Mouse (Mus musculus): ENCODE data around the gene Mindy4b-ps.

Mindy4b-ps gene

GRCm38 (mm10) chr3:58785863-58786262, 36.2 kb downstream of the Mindy4b-ps start:
- no peak for DNase-seq (ENCODE audit: low read depth, low spot score)

GRCm38 (mm10) chr3:58784219-58785092, 37.7 kb downstream of the Mindy4b-ps start:
- peak; percentile 24 for DNase-seq (ENCODE audit: low read depth, low spot score)

GRCm38 (mm10) chr3:58783602-58784218, 38.4 kb downstream of the Mindy4b-ps start:
- DNase-seq (ENCODE audit: low read depth, low spot score), result no peak

GRCm38 (mm10) chr3:58756429-58756828, 65.7 kb downstream of the Mindy4b-ps start:
- no peak for DNase-seq (ENCODE audit: low read depth, low spot score)

- no peak for DNase-seq (ENCODE audit: low read depth, low spot score)
Measured at GRCm38 (mm10) chr3:58755769-58756168, 66.3 kb downstream of the Mindy4b-ps start.

- no peak for DNase-seq (ENCODE audit: low read depth, low spot score)
Measured at GRCm38 (mm10) chr3:58754361-58754760, 67.8 kb downstream of the Mindy4b-ps start.

DNA sequence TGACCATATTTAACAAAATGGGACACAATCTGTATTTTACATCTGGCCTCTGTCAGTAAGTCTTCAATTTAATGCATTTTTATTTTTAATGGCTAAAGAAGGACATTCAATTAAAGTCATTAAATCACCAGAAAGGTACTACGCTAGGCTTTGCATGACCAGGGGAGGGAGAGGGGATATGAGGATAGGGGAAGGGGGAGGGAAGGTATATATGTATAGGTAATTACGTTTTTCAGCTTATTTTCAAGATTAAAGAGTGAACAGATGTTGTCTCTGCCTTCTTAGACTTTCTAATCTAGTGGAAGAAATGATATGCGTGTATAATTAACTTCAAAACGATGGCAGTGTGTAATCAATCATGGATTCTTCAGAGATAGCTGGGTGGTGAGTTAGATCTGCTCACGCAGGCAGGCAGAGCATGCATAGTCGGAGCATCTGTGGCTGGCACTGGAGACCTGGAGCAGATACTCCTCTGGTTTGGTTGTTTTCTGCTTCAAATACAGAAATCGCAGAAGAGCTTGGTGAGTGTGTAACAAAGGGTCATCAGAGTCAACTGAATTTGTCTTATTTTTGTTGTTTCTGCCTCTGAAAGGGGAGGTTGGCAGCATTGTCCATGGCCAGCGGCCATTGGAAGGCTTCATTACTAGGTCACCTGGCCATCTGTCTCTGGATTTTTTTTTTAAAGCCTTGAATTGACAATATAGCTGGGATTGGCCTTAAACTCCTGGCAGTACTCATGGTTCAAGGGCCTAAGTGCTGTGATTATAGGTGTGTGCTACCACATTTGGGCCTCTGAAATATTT, 70.1 kb downstream of the Mindy4b-ps start:
- no peak for DNase-seq (ENCODE audit: low read depth, low spot score)

DNA sequence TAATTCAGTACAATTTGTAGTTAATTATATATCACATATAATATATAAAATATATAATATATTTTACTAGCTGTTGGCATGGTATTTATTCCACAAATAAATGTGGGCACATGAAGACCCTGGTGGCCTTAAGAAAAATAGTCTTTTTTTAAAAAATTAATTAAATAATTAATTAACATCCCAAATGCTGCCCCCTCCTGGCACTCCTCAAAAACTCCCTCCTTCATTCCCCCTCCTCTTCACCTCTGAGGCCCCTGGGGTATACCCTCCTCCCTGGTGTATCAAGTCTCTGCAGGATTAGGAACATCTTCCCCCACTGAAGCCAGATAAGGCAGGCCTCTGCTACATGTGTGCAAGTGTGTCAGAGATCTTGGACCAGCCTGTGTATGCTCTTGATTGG, 73.4 kb downstream of the Mindy4b-ps start:
- DNase-seq (ENCODE audit: low read depth, low spot score), result no peak

DNA sequence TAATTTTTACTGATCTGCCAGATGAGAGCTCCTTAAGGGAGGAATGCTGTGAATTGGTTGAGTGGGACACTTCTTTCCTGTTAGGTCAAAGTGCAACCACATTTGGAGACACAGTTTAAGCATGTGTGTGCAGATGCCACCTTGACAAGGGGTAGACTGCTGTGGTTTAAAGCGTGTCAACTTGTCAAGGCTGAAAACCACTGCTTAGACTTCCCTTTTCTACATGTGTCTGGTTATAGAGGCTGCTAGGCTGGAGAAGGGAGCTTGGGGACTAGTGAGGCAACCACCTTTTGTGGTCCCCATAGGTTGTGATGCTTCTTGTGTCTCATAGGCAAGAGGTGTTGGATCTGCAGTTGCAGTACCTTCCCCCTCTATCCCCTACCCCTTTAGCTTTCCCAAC, 74.2 kb downstream of the Mindy4b-ps start:
- no peak for DNase-seq (ENCODE audit: low read depth, low spot score)

- no peak for DNase-seq (ENCODE audit: low read depth, low spot score)
Measured at GRCm38 (mm10) chr3:58739536-58739935, 82.6 kb downstream of the Mindy4b-ps start.
